In genomic region chr4:119657011-119657410, GRCm38 (mm10) we compare ENCODE assay signal across 32 mouse cellular contexts. TPM values are rescaled to one million over a fixed set of nuclear protein-coding genes. Genes with fewer than 3 reads are reported as not detected.
"Had no signal": no experiment of that assay in that cellular context is flagged by ENCODE, and none has a peak within 500 bp of the region (broad histone marks: within the 10 kb centered on the region; RNA-seq: fewer than 3 reads in every experiment).

No protein-coding gene starts in this region.

- H3K27me3 ChIP-seq: heart, embryonic 13.5 days; heart, embryonic 15.5 days; hindbrain, embryonic 13.5 days; hindbrain, embryonic 15.5 days; liver, embryonic 13.5 days; liver, embryonic 15.5 days had no signal

- H3K4me3 ChIP-seq: heart, embryonic 13.5 days; heart, embryonic 15.5 days; hindbrain, embryonic 13.5 days; hindbrain, embryonic 15.5 days; left cerebral cortex, adult 2 months; limb, embryonic 10.5 days; limb, embryonic 12.5 days; liver, embryonic 13.5 days; liver, embryonic 15.5 days had no signal

- H3K4me1 ChIP-seq: hindbrain, embryonic 13.5 days; hindbrain, embryonic 15.5 days; limb, embryonic 10.5 days; limb, embryonic 12.5 days; liver, embryonic 13.5 days; liver, embryonic 15.5 days had no signal

- H3K36me3 ChIP-seq: heart, embryonic 13.5 days; heart, embryonic 15.5 days; hindbrain, embryonic 13.5 days; hindbrain, embryonic 15.5 days; limb, embryonic 10.5 days; limb, embryonic 12.5 days; liver, embryonic 13.5 days; liver, embryonic 15.5 days had no signal

- H3K27ac ChIP-seq: heart, embryonic 13.5 days; heart, embryonic 15.5 days; hindbrain, embryonic 13.5 days; hindbrain, embryonic 15.5 days; hindbrain, postnatal 0 days; left cerebral cortex, adult 2 months; limb, embryonic 10.5 days; limb, embryonic 12.5 days; liver, embryonic 13.5 days; liver, embryonic 15.5 days had no signal

- DNase-seq: gastrocnemius, postnatal 14 days; gastrocnemius, postnatal 36 days; heart, adult 18-20 months; heart, postnatal 14 days; heart, postnatal 36 days; kidney, adult 11 months; kidney, adult 8-10 months; kidney, postnatal 10 days; liver; liver, embryonic 13.5 days; liver, postnatal 0 days had no signal

RNA-seq across cellular contexts. Expression of gene Guca2b, which starts 1.7 kb away (rescaled TPM):
- total RNA-seq: gastrocnemius, adult 8-10 months; gastrocnemius, postnatal 14 days; gastrocnemius, postnatal 36 days; heart, postnatal 14 days; hematopoietic stem cell, adult 5-6 weeks; hindbrain, postnatal 0 days; layer of hippocampus, adult 18-20 months; layer of hippocampus, adult 8-10 months; layer of hippocampus, postnatal 10 days; layer of hippocampus, postnatal 25 days; left cerebral cortex, adult 2 months; left cerebral cortex, postnatal 14 days; left cerebral cortex, postnatal 36 days had no signal
- polyA plus RNA-seq: heart, embryonic 11.5 days; heart, embryonic 13.5 days; heart, embryonic 15.5 days; heart, postnatal 0 days; hindbrain, embryonic 11.5 days; hindbrain, embryonic 13.5 days; hindbrain, embryonic 15.5 days; hindbrain, postnatal 0 days; limb, embryonic 10.5 days; limb, embryonic 12.5 days; limb, embryonic 14.5 days; liver, embryonic 13.5 days; liver, postnatal 0 days had no signal

RNA-seq across cellular contexts. Expression of gene Guca2a, which starts 19.5 kb away (rescaled TPM):
- total RNA-seq: gastrocnemius, adult 8-10 months; gastrocnemius, postnatal 14 days; gastrocnemius, postnatal 36 days; heart, adult 18-20 months; heart, postnatal 14 days; heart, postnatal 36 days; hematopoietic stem cell, adult 5-6 weeks; hindbrain, postnatal 0 days; layer of hippocampus, adult 18-20 months; layer of hippocampus, adult 8-10 months; layer of hippocampus, postnatal 10 days; layer of hippocampus, postnatal 25 days; left cerebral cortex, adult 2 months; left cerebral cortex, postnatal 14 days; left cerebral cortex, postnatal 36 days had no signal
- polyA plus RNA-seq: heart, embryonic 11.5 days; heart, embryonic 13.5 days; heart, embryonic 15.5 days; hindbrain, embryonic 11.5 days; hindbrain, embryonic 13.5 days; hindbrain, embryonic 15.5 days; hindbrain, postnatal 0 days; limb, embryonic 10.5 days; limb, embryonic 12.5 days; limb, embryonic 14.5 days; liver, embryonic 13.5 days; liver, embryonic 15.5 days; liver, postnatal 0 days had no signal
